Mouse (Mus musculus): Measurements from ENCODE around the gene Cdhr2. TPM values are rescaled to one million over a fixed set of nuclear protein-coding genes. Genes with fewer than 3 reads are reported as not detected.

Cdhr2 gene
- polyA plus RNA-seq, 1 experiment from 2014 or later: 0.29 TPM

GRCm38 (mm10) chr13:54690151-54690740 is 11.0 kb upstream of the Cdhr2 start:
- no peak for ATAC-seq (ENCODE audit: low read depth)
- Histone ChIP-seq H3K9me3 (ENCODE audit: control insufficient read depth, low read length) (no peaks in the 10 kb centered on the region), H3K4me1 (ENCODE audit: control insufficient read depth, insufficient read depth, low read length) (peaks cover 29% of the 10 kb centered on the region), H3K4me3 (ENCODE audit: low read depth, low read length) (no peak overlapping the region), H3K9ac (replicated peaks; ENCODE audit: low read depth, low read length) (no peak overlapping the region), H3K27me3 (ENCODE audit: control insufficient read depth, insufficient read depth, low read length) (no peaks in the 10 kb centered on the region), H3K27ac (ENCODE audit: low read depth, low read length) (no peak overlapping the region), H3K36me3 (ENCODE audit: control insufficient read depth, insufficient read depth, low read length) (no peaks in the 10 kb centered on the region), H3K4me2 (ENCODE audit: low read depth, low read length) (no peak overlapping the region)
- 94% methylated on average over 8 of the region's 8 CpGs for WGBS

GRCm38 (mm10) chr13:54691737-54692136 is 9.5 kb upstream of the Cdhr2 start:
- H3K4me3 ChIP-seq (ENCODE audit: low read depth, low read length): no peak overlapping the region
- H3K27me3 ChIP-seq (ENCODE audit: control insufficient read depth, insufficient read depth, low read length): no peaks in the 10 kb centered on the region
- ATAC-seq (ENCODE audit: low read depth): no peak
- H3K27ac ChIP-seq (ENCODE audit: low read depth, low read length): no peak overlapping the region
- no peaks in the 10 kb centered on the region for H3K9me3 ChIP-seq (ENCODE audit: control insufficient read depth, low read length)
- peak overlapping the region; percentile 92; the same call in 1 of the 2 replicates for H3K9ac ChIP-seq (replicated peaks; ENCODE audit: low read depth, low read length)
- H3K36me3 ChIP-seq (ENCODE audit: control insufficient read depth, insufficient read depth, low read length): no peaks in the 10 kb centered on the region
- peak overlapping the region; percentile 95 for H3K4me2 ChIP-seq (ENCODE audit: low read depth, low read length)
- peaks cover 19% of the 10 kb centered on the region for H3K4me1 ChIP-seq (ENCODE audit: control insufficient read depth, insufficient read depth, low read length)

DNA sequence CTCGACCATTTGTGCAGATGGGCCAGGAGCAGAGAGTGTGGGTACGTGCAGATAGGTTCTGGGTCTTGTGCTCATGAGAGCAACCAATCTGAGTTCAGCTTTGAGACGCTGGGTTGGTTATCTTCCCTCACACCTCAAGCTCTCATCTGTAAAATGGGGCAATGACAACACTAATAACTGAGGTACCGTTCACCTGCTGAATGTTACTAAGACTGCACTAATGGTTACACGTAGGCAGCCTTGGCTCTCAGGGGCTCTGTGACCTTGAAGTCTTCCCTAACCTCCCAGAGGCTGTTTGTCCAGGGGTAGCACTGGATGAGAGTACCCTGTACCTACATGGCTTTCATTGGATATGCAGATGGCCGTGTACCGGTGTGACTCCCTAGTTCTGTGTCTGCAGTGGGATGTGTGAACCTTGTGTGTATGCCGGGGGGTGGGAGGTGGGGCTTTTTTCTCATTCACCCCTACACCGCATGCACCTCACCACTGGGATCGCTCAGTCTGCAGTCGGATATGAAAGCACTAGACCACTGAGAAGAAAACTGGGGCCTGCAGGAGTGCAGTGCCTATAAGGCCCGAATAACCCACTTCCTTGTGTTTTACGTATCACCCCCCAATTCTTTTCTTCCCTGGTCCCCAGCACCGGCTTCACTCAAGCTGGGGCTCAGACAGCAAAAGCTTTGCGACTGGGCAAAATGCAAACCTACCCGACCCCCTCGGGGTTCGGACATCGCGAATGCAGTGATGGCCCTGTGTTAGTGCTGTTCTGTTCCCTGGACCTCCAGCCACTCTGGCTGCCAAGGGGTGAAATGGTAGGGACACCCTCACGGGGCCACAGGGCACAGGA is 8.3 kb upstream of the Cdhr2 start:
- WGBS: 15% methylated on average over 21 of the region's 21 CpGs

GRCm38 (mm10) chr13:54693558-54694347 is 7.5 kb upstream of the Cdhr2 start, which contains the start of gene Rnf44:
TSS of gene Rnf44 (minus strand) at chr13:54693907.
- Histone ChIP-seq H3K36me3 (ENCODE audit: control insufficient read depth, insufficient read depth, low read length) (no peaks in the 10 kb centered on the region), H3K4me1 (ENCODE audit: control insufficient read depth, insufficient read depth, low read length) (peaks cover 16% of the 10 kb centered on the region), H3K27me3 (ENCODE audit: control insufficient read depth, insufficient read depth, low read length) (no peaks in the 10 kb centered on the region), H3K27ac (ENCODE audit: low read depth, low read length) (peak within 1 kb of the TSS; percentile 93), H3K4me2 (ENCODE audit: low read depth, low read length) (peak within 1 kb of the TSS; percentile 95), H3K9me3 (ENCODE audit: control insufficient read depth, low read length) (no peaks in the 10 kb centered on the region), H3K9ac (replicated peaks; ENCODE audit: low read depth, low read length) (peak within 1 kb of the TSS; percentile 92), H3K4me3 (ENCODE audit: low read depth, low read length) (peak within 1 kb of the TSS; percentile 95)
- peak; percentile 97 for ATAC-seq (ENCODE audit: low read depth)
- under 1% methylated on average over 62 of the region's 92 CpGs for WGBS

More for the DNA sequence above, 8.3 kb upstream of the Cdhr2 start:
- Histone ChIP-seq H3K36me3 (ENCODE audit: control insufficient read depth, insufficient read depth, low read length) (no peaks in the 10 kb centered on the region), H3K4me3 (ENCODE audit: low read depth, low read length) (peak overlapping the region; percentile 95), H3K9ac (replicated peaks; ENCODE audit: low read depth, low read length) (peak overlapping the region; percentile 92), H3K27me3 (ENCODE audit: control insufficient read depth, insufficient read depth, low read length) (no peaks in the 10 kb centered on the region), H3K4me2 (ENCODE audit: low read depth, low read length) (peak overlapping the region; percentile 95), H3K27ac (ENCODE audit: low read depth, low read length) (peak overlapping the region; percentile 93), H3K4me1 (ENCODE audit: control insufficient read depth, insufficient read depth, low read length) (peaks cover 19% of the 10 kb centered on the region), H3K9me3 (ENCODE audit: control insufficient read depth, low read length) (no peaks in the 10 kb centered on the region)
- ATAC-seq (ENCODE audit: low read depth): no peak

DNA sequence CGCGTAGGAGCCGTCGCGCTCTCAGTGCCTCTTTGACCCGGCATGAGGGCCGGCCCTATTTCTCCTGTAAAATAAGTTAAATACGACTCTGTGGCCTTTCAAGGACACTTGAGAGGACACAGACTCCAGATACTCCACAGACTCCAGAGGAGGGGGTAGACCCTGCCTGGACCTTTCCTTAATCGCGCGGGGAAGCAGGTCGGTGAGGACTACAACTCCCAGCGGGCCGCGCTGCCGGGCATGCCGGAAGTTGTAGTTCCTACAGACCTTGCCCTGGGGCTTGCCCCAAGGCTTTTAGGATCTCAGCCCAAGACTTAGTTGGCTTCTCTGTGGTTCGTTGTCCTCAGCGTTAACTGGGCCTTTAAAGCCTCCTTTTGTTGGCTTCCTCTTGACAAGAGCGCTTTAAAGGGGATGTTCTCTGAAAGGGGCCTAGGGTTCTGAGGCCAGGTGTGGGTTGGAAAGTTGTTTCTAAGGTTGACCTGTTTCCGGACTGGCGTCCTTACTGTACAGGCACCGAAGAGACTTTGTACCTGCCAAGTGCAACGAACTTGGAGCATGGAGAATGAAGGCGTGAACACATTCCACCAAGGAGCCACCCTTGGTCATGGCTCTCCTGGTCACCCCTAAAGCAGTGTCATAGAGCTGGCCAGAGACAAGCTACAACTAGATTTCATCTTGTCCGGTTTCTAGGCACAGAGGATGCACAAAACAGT is 6.8 kb upstream of the Cdhr2 start:
- H3K9ac ChIP-seq (replicated peaks; ENCODE audit: low read depth, low read length): peak overlapping the region; percentile 63
- 17% methylated on average over 26 of the region's 26 CpGs for WGBS
- peaks cover 15% of the 10 kb centered on the region for H3K4me1 ChIP-seq (ENCODE audit: control insufficient read depth, insufficient read depth, low read length)
- no peaks in the 10 kb centered on the region for H3K9me3 ChIP-seq (ENCODE audit: control insufficient read depth, low read length)
- H3K27ac ChIP-seq (ENCODE audit: low read depth, low read length): peak overlapping the region; percentile 93
- peak overlapping the region; percentile 50 for H3K4me2 ChIP-seq (ENCODE audit: low read depth, low read length)
- H3K4me3 ChIP-seq (ENCODE audit: low read depth, low read length): peak overlapping the region; percentile 95
- H3K36me3 ChIP-seq (ENCODE audit: control insufficient read depth, insufficient read depth, low read length): no peaks in the 10 kb centered on the region
- H3K27me3 ChIP-seq (ENCODE audit: control insufficient read depth, insufficient read depth, low read length): no peaks in the 10 kb centered on the region
- peak; percentile 79 for ATAC-seq (ENCODE audit: low read depth)

- no peak overlapping the region for H3K9ac ChIP-seq (replicated peaks; ENCODE audit: low read depth, low read length)
- 91% methylated on average over 11 of the region's 11 CpGs for WGBS
- no peak for ATAC-seq (ENCODE audit: low read depth)
- H3K4me1 ChIP-seq (ENCODE audit: control insufficient read depth, insufficient read depth, low read length): peaks cover 15% of the 10 kb centered on the region
- no peak overlapping the region for H3K4me2 ChIP-seq (ENCODE audit: low read depth, low read length)
- no peak overlapping the region for H3K4me3 ChIP-seq (ENCODE audit: low read depth, low read length)
- no peaks in the 10 kb centered on the region for H3K36me3 ChIP-seq (ENCODE audit: control insufficient read depth, insufficient read depth, low read length)
- H3K27ac ChIP-seq (ENCODE audit: low read depth, low read length): no peak overlapping the region
- H3K27me3 ChIP-seq (ENCODE audit: control insufficient read depth, insufficient read depth, low read length): no peaks in the 10 kb centered on the region
- no peaks in the 10 kb centered on the region for H3K9me3 ChIP-seq (ENCODE audit: control insufficient read depth, low read length)
These were observed 5.6 kb upstream of the Cdhr2 start for GRCm38 (mm10) chr13:54695479-54696230.

GRCm38 (mm10) chr13:54702507-54702906 is 1.2 kb downstream of the Cdhr2 start:
- Histone ChIP-seq H3K9ac (replicated peaks; ENCODE audit: low read depth, low read length) (no peak overlapping the region), H3K4me1 (ENCODE audit: control insufficient read depth, insufficient read depth, low read length) (no peaks in the 10 kb centered on the region), H3K4me3 (ENCODE audit: low read depth, low read length) (no peak overlapping the region), H3K36me3 (ENCODE audit: control insufficient read depth, insufficient read depth, low read length) (no peaks in the 10 kb centered on the region), H3K4me2 (ENCODE audit: low read depth, low read length) (no peak overlapping the region), H3K9me3 (ENCODE audit: control insufficient read depth, low read length) (no peaks in the 10 kb centered on the region), H3K27ac (ENCODE audit: low read depth, low read length) (no peak overlapping the region), H3K27me3 (ENCODE audit: control insufficient read depth, insufficient read depth, low read length) (no peaks in the 10 kb centered on the region)
- WGBS: 67% methylated on average over 7 of the region's 7 CpGs
- ATAC-seq (ENCODE audit: low read depth): no peak

- H3K4me2 ChIP-seq (ENCODE audit: low read depth, low read length): no peak overlapping the region
- H3K9ac ChIP-seq (replicated peaks; ENCODE audit: low read depth, low read length): no peak overlapping the region
- H3K36me3 ChIP-seq (ENCODE audit: control insufficient read depth, insufficient read depth, low read length): no peaks in the 10 kb centered on the region
- 54% methylated on average over 6 of the region's 6 CpGs for WGBS
- no peak overlapping the region for H3K4me3 ChIP-seq (ENCODE audit: low read depth, low read length)
- ATAC-seq (ENCODE audit: low read depth): no peak
- no peaks in the 10 kb centered on the region for H3K27me3 ChIP-seq (ENCODE audit: control insufficient read depth, insufficient read depth, low read length)
- no peaks in the 10 kb centered on the region for H3K9me3 ChIP-seq (ENCODE audit: control insufficient read depth, low read length)
- H3K27ac ChIP-seq (ENCODE audit: low read depth, low read length): no peak overlapping the region
- no peaks in the 10 kb centered on the region for H3K4me1 ChIP-seq (ENCODE audit: control insufficient read depth, insufficient read depth, low read length)
These were observed 3.6 kb downstream of the Cdhr2 start for GRCm38 (mm10) chr13:54704890-54705289.

Data from neural tube, embryonic 14.5 days (tissue).